Mouse (Mus musculus): ENCODE data around the gene Icmt. TPM values are rescaled to one million over a fixed set of nuclear protein-coding genes. Genes with fewer than 3 reads are reported as not detected.

Gene Icmt
- polyA plus RNA-seq, 1 experiment from 2014 or later, result 22.6 TPM

DNA sequence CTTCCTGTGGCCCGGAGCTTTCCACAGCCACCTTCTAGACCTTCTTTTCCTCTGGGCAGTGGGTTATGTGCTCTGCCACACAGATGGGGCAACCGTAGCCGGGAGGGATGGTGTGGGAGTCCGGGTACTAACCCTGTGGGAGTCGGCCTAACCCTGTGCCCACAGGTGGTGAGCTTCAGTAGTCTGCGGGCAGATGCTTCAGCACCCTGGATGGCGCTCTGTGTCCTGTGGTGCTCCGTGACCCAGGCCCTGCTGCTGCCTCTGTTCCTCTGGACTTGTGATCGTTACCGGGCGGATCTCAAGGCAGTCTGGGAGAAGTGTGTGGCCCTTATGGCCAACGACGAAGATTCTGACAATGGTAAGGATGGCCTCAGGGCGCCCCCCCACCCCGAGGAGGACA, 15.4 kb upstream of the Icmt start:
- peaks cover 49% of the 10 kb centered on the region for H3K27me3 ChIP-seq (ENCODE audit: control insufficient read depth, insufficient read depth, low read length)
- H3K4me1 ChIP-seq (ENCODE audit: control insufficient read depth, insufficient read depth, low read length), result peaks cover 9% of the 10 kb centered on the region
- H3K36me3 ChIP-seq (ENCODE audit: control insufficient read depth, insufficient read depth, low read length), result no peaks in the 10 kb centered on the region
- no peak overlapping the region for H3K4me3 ChIP-seq (ENCODE audit: low read depth, low read length)
- H3K9me3 ChIP-seq (ENCODE audit: control insufficient read depth, low read depth, low read length), result no peaks in the 10 kb centered on the region
- H3K27ac ChIP-seq (ENCODE audit: low read length), result no peak overlapping the region
- ATAC-seq (ENCODE audit: insufficient number of reproducible peaks, insufficient read depth, low FRiP score, low read depth), result no peak
- H3K9ac ChIP-seq (replicated peaks; ENCODE audit: low read depth, low read length), result no peak overlapping the region
- 43% methylated on average over 15 of the region's 15 CpGs for WGBS
- H3K4me2 ChIP-seq (replicated peaks; ENCODE audit: low read depth, low read length), result no peak overlapping the region

- Histone ChIP-seq H3K4me2 (replicated peaks; ENCODE audit: low read depth, low read length) (peak overlapping the region; percentile 52), H3K4me3 (ENCODE audit: low read depth, low read length) (peak overlapping the region; percentile 18; the same call in 1 of the 2 replicates), H3K36me3 (ENCODE audit: control insufficient read depth, insufficient read depth, low read length) (no peaks in the 10 kb centered on the region), H3K4me1 (ENCODE audit: control insufficient read depth, insufficient read depth, low read length) (peaks cover 9% of the 10 kb centered on the region), H3K9me3 (ENCODE audit: control insufficient read depth, low read depth, low read length) (no peaks in the 10 kb centered on the region), H3K9ac (replicated peaks; ENCODE audit: low read depth, low read length) (0 out of 2 replicates have a peak overlapping the region, but pooled peaks have one; percentile 21), H3K27me3 (ENCODE audit: control insufficient read depth, insufficient read depth, low read length) (peaks cover 61% of the 10 kb centered on the region), H3K27ac (ENCODE audit: low read length) (no peak overlapping the region)
- WGBS, result 21% methylated on average over 30 of the region's 34 CpGs
- no peak for ATAC-seq (ENCODE audit: insufficient number of reproducible peaks, insufficient read depth, low FRiP score, low read depth)
These were observed 14.3 kb upstream of the Icmt start for GRCm38 (mm10) chr4:152282721-152283120.

- no peaks in the 10 kb centered on the region for H3K36me3 ChIP-seq (ENCODE audit: control insufficient read depth, insufficient read depth, low read length)
- 0 out of 2 replicates have a peak overlapping the region, but pooled peaks have one; percentile 21 for H3K9ac ChIP-seq (replicated peaks; ENCODE audit: low read depth, low read length)
- peaks cover 9% of the 10 kb centered on the region for H3K4me1 ChIP-seq (ENCODE audit: control insufficient read depth, insufficient read depth, low read length)
- H3K4me2 ChIP-seq (replicated peaks; ENCODE audit: low read depth, low read length), result peak overlapping the region; percentile 52
- no peak overlapping the region for H3K27ac ChIP-seq (ENCODE audit: low read length)
- H3K9me3 ChIP-seq (ENCODE audit: control insufficient read depth, low read depth, low read length), result no peaks in the 10 kb centered on the region
- ATAC-seq (ENCODE audit: insufficient number of reproducible peaks, insufficient read depth, low FRiP score, low read depth), result peak; percentile 68
- peak overlapping the region; percentile 18; the same call in 1 of the 2 replicates for H3K4me3 ChIP-seq (ENCODE audit: low read depth, low read length)
- H3K27me3 ChIP-seq (ENCODE audit: control insufficient read depth, insufficient read depth, low read length), result peaks cover 67% of the 10 kb centered on the region
- 5% methylated on average over 68 of the region's 70 CpGs for WGBS
These were observed 13.7 kb upstream of the Icmt start for GRCm38 (mm10) chr4:152283186-152283950.

DNA sequence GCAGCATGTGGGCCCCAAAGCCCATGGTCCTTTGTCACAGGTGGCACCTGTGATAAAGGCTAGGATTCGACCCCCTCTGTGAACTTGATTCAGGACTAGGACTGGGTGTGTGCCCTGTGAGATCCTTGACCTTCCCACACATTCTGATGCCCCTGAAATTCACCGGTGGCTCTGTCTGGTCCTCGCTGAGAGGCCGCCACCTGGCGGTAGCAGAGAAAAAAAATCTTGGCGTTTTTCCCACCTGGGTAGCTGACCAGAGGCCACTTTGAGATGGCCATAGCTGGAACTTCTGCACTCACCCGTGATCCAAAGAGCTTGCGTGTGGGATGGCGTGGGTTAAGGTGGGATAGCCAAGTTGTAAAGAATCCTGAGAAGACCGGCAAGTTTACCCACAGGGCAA, 11.5 kb upstream of the Icmt start:
- WGBS, result 5% methylated on average over 10 of the region's 10 CpGs

GRCm38 (mm10) chr4:152286183-152286582, 10.8 kb upstream of the Icmt start:
- no peak overlapping the region for H3K9ac ChIP-seq (replicated peaks; ENCODE audit: low read depth, low read length)
- H3K27ac ChIP-seq (ENCODE audit: low read length), result no peak overlapping the region
- peaks cover 14% of the 10 kb centered on the region for H3K4me1 ChIP-seq (ENCODE audit: control insufficient read depth, insufficient read depth, low read length)
- ATAC-seq (ENCODE audit: insufficient number of reproducible peaks, insufficient read depth, low FRiP score, low read depth), result no peak
- H3K27me3 ChIP-seq (ENCODE audit: control insufficient read depth, insufficient read depth, low read length), result peaks cover 79% of the 10 kb centered on the region
- 2% methylated on average over 32 of the region's 32 CpGs for WGBS
- H3K9me3 ChIP-seq (ENCODE audit: control insufficient read depth, low read depth, low read length), result no peaks in the 10 kb centered on the region
- peak overlapping the region; percentile 30; the same call in 1 of the 2 replicates for H3K4me2 ChIP-seq (replicated peaks; ENCODE audit: low read depth, low read length)
- no peaks in the 10 kb centered on the region for H3K36me3 ChIP-seq (ENCODE audit: control insufficient read depth, insufficient read depth, low read length)
- H3K4me3 ChIP-seq (ENCODE audit: low read depth, low read length), result no peak overlapping the region

More for the DNA sequence above, 11.5 kb upstream of the Icmt start:
- no peak overlapping the region for H3K27ac ChIP-seq (ENCODE audit: low read length)
- no peak overlapping the region for H3K9ac ChIP-seq (replicated peaks; ENCODE audit: low read depth, low read length)
- H3K4me1 ChIP-seq (ENCODE audit: control insufficient read depth, insufficient read depth, low read length), result peaks cover 11% of the 10 kb centered on the region
- no peak overlapping the region for H3K4me2 ChIP-seq (replicated peaks; ENCODE audit: low read depth, low read length)
- peaks cover 79% of the 10 kb centered on the region for H3K27me3 ChIP-seq (ENCODE audit: control insufficient read depth, insufficient read depth, low read length)
- no peaks in the 10 kb centered on the region for H3K9me3 ChIP-seq (ENCODE audit: control insufficient read depth, low read depth, low read length)
- no peak for ATAC-seq (ENCODE audit: insufficient number of reproducible peaks, insufficient read depth, low FRiP score, low read depth)
- no peak overlapping the region for H3K4me3 ChIP-seq (ENCODE audit: low read depth, low read length)
- H3K36me3 ChIP-seq (ENCODE audit: control insufficient read depth, insufficient read depth, low read length), result no peaks in the 10 kb centered on the region

DNA sequence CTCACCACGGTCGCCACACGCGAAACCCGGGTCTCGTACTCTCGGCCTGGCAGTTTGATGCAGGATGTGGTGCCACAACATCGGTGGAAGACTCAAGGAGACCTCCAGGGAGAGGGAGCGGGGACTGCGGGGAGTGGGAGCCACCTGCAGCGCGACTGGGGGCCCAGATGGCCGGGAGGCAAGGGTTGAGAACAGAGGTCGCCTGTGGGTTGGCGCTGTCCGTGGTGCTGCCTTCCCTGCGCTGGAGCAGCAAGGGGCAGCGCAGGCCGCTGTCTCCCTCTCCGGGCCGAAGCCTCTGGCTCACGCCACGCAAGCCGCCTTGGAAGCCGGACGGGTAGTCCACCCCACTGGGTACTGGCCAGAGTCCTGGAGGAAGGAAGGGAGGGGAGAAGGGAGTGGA, 10.1 kb upstream of the Icmt start:
- Histone ChIP-seq H3K36me3 (ENCODE audit: control insufficient read depth, insufficient read depth, low read length) (no peaks in the 10 kb centered on the region), H3K4me3 (ENCODE audit: low read depth, low read length) (no peak overlapping the region), H3K9ac (replicated peaks; ENCODE audit: low read depth, low read length) (no peak overlapping the region), H3K4me2 (replicated peaks; ENCODE audit: low read depth, low read length) (no peak overlapping the region), H3K9me3 (ENCODE audit: control insufficient read depth, low read depth, low read length) (no peaks in the 10 kb centered on the region), H3K27ac (ENCODE audit: low read length) (no peak overlapping the region), H3K27me3 (ENCODE audit: control insufficient read depth, insufficient read depth, low read length) (peaks cover 78% of the 10 kb centered on the region), H3K4me1 (ENCODE audit: control insufficient read depth, insufficient read depth, low read length) (peaks cover 14% of the 10 kb centered on the region)
- no peak for ATAC-seq (ENCODE audit: insufficient number of reproducible peaks, insufficient read depth, low FRiP score, low read depth)
- WGBS, result 6% methylated on average over 26 of the region's 26 CpGs

DNA sequence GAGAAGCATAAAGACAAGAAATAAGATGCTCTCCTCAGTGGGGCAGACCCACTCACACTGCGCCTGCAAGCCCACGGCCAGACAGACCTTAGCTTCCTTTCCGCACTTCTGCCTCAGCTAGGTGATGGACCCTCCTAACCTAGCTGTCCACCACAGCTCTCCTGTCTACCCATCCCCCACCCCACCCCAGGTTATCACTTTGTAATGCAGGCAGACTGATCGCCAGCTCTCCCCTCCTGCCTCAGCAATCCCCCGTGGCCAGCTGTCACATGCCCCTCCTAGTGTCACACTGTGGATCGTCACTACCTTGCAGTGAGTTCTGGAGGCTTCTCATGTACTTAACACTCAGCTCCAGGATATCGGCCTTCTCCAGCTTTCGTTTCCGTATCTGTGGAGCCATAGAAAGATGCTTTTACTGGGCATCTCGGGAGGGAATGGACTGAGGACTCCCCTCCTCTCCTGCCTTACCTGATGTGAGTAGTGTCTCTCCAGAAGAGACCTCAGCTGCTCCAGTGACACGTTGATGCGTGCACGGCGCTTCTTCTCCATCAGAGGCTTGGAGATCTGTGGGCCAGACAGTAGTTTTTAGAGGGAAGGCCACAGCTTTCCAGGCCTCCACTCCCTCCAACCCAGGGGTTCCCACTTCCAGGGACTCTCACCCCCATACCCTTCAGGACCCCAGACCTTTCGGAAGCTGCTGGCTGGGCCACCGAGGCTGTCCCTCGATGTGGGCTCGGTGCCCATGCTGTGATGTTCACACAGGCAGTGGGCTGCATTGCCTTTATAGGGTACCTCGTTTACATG, 9.5 kb upstream of the Icmt start:
- no peak overlapping the region for H3K4me3 ChIP-seq (ENCODE audit: low read depth, low read length)
- ATAC-seq (ENCODE audit: insufficient number of reproducible peaks, insufficient read depth, low FRiP score, low read depth), result no peak
- no peaks in the 10 kb centered on the region for H3K9me3 ChIP-seq (ENCODE audit: control insufficient read depth, low read depth, low read length)
- H3K36me3 ChIP-seq (ENCODE audit: control insufficient read depth, insufficient read depth, low read length), result no peaks in the 10 kb centered on the region
- H3K4me2 ChIP-seq (replicated peaks; ENCODE audit: low read depth, low read length), result no peak overlapping the region
- WGBS, result 23% methylated on average over 19 of the region's 19 CpGs
- H3K27ac ChIP-seq (ENCODE audit: low read length), result no peak overlapping the region
- H3K4me1 ChIP-seq (ENCODE audit: control insufficient read depth, insufficient read depth, low read length), result peaks cover 20% of the 10 kb centered on the region
- H3K9ac ChIP-seq (replicated peaks; ENCODE audit: low read depth, low read length), result no peak overlapping the region
- H3K27me3 ChIP-seq (ENCODE audit: control insufficient read depth, insufficient read depth, low read length), result peaks cover 72% of the 10 kb centered on the region

- Histone ChIP-seq H3K27ac (ENCODE audit: low read length) (no peak overlapping the region), H3K4me1 (ENCODE audit: control insufficient read depth, insufficient read depth, low read length) (peaks cover 15% of the 10 kb centered on the region; the same call in 1 of the 2 replicates), H3K27me3 (ENCODE audit: control insufficient read depth, insufficient read depth, low read length) (peaks cover 64% of the 10 kb centered on the region), H3K4me2 (replicated peaks; ENCODE audit: low read depth, low read length) (no peak overlapping the region), H3K4me3 (ENCODE audit: low read depth, low read length) (no peak overlapping the region), H3K9me3 (ENCODE audit: control insufficient read depth, low read depth, low read length) (no peaks in the 10 kb centered on the region), H3K36me3 (ENCODE audit: control insufficient read depth, insufficient read depth, low read length) (no peaks in the 10 kb centered on the region), H3K9ac (replicated peaks; ENCODE audit: low read depth, low read length) (no peak overlapping the region)
- ATAC-seq (ENCODE audit: insufficient number of reproducible peaks, insufficient read depth, low FRiP score, low read depth), result no peak
- WGBS, result 55% methylated on average over 18 of the region's 18 CpGs
These were observed 8.6 kb upstream of the Icmt start for GRCm38 (mm10) chr4:152288398-152288945.

All from stomach, embryonic 14.5 days (tissue).